Mouse (Mus musculus): Measurements from ENCODE around the gene Rrp12. TPM values are rescaled to one million over a fixed set of nuclear protein-coding genes. Genes with fewer than 3 reads are reported as not detected.

The Rrp12 gene
- 8.6 and 10.4 TPM in 2 replicates for polyA plus RNA-seq (2012; ENCODE audit: low replicate concordance)

GRCm38 (mm10) chr19:41895460-41896318 lies at the start of gene Rrp12:
Gene Rrp12, minus strand, starts transcription at chr19:41896173.

DNA sequence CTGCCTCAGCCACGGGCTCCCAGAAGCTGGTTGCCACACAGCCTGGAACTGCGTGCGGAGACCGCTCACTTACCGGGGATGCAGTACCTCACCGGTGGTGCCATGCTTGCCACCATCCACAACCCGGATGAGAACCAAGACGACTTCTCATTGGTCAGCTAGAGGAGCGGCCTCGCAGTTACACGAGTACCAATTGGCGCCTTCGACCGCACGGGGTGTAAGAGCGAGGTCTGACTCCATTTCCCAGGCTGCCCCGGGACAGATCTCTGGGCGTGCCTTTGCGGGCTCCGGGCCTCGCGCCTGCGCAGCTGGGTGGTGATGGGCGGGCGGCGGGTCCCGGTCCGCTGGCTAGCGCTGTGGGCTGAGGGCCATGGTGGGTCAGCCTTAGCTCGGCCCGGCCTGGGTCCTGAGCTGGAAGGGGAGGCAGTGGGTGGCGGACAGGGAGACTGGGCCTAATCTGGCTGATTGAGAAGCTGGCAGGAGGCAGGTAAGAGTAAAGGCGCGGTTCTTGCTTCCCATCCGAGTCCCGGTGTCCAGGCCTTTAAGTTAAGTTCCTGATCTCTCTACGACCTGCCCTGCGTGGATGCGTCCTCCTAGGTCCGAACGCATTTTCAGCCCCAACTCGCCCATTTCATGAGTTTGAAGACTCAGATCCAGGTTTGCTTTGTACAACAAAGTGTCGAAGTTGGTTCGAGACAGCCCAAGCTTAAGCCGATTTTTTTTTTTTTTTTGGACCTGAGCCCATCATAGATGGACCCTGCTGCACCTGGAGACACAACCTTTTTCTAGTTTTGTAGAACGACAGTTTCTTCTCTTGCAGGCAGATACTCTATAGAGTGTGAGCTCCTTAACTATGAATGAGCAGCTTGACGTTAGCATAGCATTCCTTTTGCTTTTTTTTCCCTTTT lies 37.5 kb upstream of the Rrp12 start, which contains the start of the genes Exosc1 and Zdhhc16:
TSS of gene Exosc1 (minus strand) at position 245 of the 908 bp plus-strand sequence.
TSS of gene Zdhhc16 (plus strand) at position 302 of the 908 bp plus-strand sequence.

GRCm38 (mm10) chr19:41911178-41912073 lies 15.5 kb upstream of the Rrp12 start, which contains the start of gene Pgam1:
Gene Pgam1, plus strand, starts transcription at chr19:41911923.

DNA sequence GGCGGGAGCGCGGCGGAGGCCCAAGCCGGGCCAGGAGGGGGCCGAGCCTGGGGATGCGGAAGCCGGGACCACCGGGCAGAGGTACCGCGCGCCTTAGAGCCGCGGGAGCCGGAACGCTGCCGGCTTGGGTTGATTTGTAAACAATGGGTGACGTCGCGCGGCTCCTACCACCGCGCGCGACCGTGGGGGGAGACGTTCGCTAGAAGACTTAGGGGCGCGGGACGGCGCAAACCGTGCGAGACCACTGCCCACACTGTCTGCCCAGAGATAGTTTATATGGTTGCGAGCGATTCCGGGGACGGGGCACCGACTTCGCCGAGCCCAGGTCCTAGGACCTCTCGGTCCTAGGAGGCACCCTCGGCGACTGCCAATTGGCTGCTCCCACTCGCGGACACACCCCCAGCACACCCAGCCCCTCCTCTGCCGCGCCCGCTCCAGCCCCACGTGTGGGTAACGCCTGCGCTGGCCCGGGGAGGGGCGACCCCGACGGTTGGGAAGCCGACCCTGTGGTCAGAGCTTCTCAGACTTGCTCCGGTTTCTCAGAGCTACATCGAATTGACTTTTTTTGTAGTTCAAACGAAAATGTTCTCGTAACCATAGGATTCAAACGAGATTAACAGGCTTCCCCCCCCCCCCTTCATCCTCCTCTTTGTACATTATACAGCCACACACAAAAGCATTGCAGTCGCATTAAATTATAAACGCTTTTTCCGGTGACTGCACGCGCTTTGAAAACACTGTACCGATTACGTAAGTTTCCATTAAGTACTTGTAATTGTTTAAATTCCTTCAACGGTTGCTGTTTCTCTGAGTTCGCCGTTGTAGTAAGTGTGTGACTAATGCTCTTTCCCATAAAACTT lies 47.8 kb downstream of the Rrp12 start, which contains the start of gene Frat2:
TSS of gene Frat2 (minus strand) at position 141 of the 860 bp plus-strand sequence.

DNA sequence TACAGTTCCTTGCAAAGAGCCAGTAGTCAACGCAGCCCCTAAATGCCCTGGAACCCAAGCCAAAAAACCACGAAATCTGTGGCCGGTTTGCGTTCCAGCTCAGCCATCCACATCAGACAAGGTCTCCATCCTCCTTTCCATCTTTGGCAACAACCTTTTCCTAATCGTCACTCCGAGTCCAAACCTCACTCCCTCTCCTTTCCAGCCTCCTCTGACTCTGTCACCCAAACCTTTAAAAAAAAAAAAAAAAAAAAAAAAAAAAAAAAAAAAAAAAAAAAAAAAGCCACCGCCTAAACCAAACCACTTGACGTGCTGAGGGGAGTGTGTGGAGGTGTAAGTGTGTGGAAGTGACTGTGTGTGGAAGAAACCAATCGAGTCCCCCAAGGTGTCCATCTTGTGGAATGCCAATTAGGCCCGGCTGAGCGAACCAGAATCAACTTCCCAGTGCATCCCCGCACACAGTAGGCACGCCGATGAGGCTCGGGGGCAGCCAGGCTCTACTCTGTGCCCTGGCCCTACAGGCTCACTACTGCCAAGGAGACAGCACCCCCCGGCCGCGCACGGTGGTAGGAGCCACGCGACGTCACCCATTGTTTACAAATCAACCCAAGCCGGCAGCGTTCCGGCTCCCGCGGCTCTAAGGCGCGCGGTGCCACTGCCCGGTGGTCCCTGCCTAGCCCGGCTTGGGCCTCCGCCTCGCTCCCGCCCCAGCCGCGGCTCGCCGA lies 66.4 kb downstream of the Rrp12 start, which contains the start of gene Frat1:
TSS of gene Frat1 (plus strand) at position 590 of the 725 bp plus-strand sequence.

Other genes with a start within 250 kb of the Rrp12 start
- gene Slit1, start 152.5 kb downstream of the Rrp12 start, polyA plus RNA-seq (2012; ENCODE audit: low replicate concordance): 0.03 and 0.08 TPM in 2 replicates
- gene Arhgap19, start 94.1 kb downstream of the Rrp12 start, polyA plus RNA-seq (2012; ENCODE audit: low replicate concordance): 1.1 and 1.4 TPM in 2 replicates
- 14.5 and 27.0 TPM in 2 replicates for gene Frat1, start 66.2 kb downstream of the Rrp12 start, polyA plus RNA-seq (2012; ENCODE audit: low replicate concordance)
- gene Frat2, start 48.0 kb downstream of the Rrp12 start, polyA plus RNA-seq (2012; ENCODE audit: low replicate concordance): 12.4 and 20.4 TPM in 2 replicates
- gene Pgam1, start 15.8 kb upstream of the Rrp12 start, polyA plus RNA-seq (2012; ENCODE audit: low replicate concordance): 97.8 and 113 TPM in 2 replicates
- gene Exosc1, start 37.2 kb upstream of the Rrp12 start, polyA plus RNA-seq (2012; ENCODE audit: low replicate concordance): 4.3 and 12.1 TPM in 2 replicates
- 19.2 and 21.3 TPM in 2 replicates for gene Zdhhc16, start 37.3 kb upstream of the Rrp12 start, polyA plus RNA-seq (2012; ENCODE audit: low replicate concordance)
- gene Mms19, start 85.0 kb upstream of the Rrp12 start, polyA plus RNA-seq (2012; ENCODE audit: low replicate concordance): 16.1 and 17.4 TPM in 2 replicates
- 21.5 and 23.0 TPM in 2 replicates for gene Ubtd1, start 85.6 kb upstream of the Rrp12 start, polyA plus RNA-seq (2012; ENCODE audit: low replicate concordance)
- 0.88 and 2.3 TPM in 2 replicates for gene Ankrd2, start 139.8 kb upstream of the Rrp12 start, polyA plus RNA-seq (2012; ENCODE audit: low replicate concordance)
- 0.80 TPM in 1 of 2 replicates, not detected in the other for gene Hoga1, start 149.4 kb upstream of the Rrp12 start, polyA plus RNA-seq (2012; ENCODE audit: low replicate concordance)
- 0.08 TPM in 1 of 2 replicates, not detected in the other for gene 4933411K16Rik, start 156.1 kb upstream of the Rrp12 start, polyA plus RNA-seq (2012; ENCODE audit: low replicate concordance)
- 0.08 TPM in 2 replicates for gene Morn4, start 190.2 kb upstream of the Rrp12 start, polyA plus RNA-seq (2012; ENCODE audit: low replicate concordance)
- 28.0 and 54.8 TPM in 2 replicates for gene Pi4k2a, start 194.3 kb upstream of the Rrp12 start, polyA plus RNA-seq (2012; ENCODE audit: low replicate concordance)
- gene Avpi1, start 232.9 kb upstream of the Rrp12 start, polyA plus RNA-seq (2012; ENCODE audit: low replicate concordance): 26.7 and 58.4 TPM in 2 replicates